Mouse (Mus musculus): ENCODE data around the gene Otop2.

DNA sequence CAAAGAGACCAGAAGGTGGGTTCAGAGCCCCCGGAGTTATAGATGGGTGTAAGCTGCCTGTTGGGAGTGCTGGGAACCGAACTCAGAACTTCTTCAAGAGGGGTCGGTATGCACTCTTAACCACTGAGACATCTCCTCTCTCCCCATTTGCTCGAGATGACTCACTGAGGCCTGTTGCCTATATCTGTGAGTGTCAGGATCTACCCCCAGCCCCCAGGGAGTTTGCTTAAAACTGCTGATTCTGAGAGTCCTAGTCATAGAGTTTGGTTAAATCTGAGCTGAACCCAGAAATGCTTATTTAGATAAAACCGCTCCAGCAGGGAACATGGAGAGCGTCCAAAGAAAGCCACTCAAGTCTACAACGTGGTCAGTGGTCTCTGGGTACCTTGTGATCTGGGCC, 32.8 kb upstream of the Otop2 start:
- TF ChIP-seq CTCF (IDR thresholded peaks at IDR 0.05; ENCODE audit: low read depth), result no peak
- no peak for TF ChIP-seq EP300 (IDR thresholded peaks at IDR 0.05; ENCODE audit: low read depth)

Data from heart, postnatal 0 days (tissue).